Mouse (Mus musculus) lung, adult 2 months (tissue): ENCODE results near the gene Meioc. TPM values are rescaled to one million over a fixed set of nuclear protein-coding genes. Genes with fewer than 3 reads are reported as not detected.
A peak's percentile ranks its signal among the peaks of the same experiment; 100 is the strongest.
"Not testable (repeated sequence)": the region's sequence is repeated elsewhere in the genome, so short reads cannot be mapped to it uniquely, and the experiment has no call there.

ENCODE experiments used
- DNase-seq: peaks from one replicate; pipeline ENCODE4 v3.0.0; 2022
- H3K4me1 ChIP-seq: fragments of 200-500 bp; 2 replicates; pipeline ENCODE4 v1.6.1; 2011; ENCODE audit warnings: low read length; ENCODE audit not compliant: control insufficient read depth, insufficient read depth
- H3K4me3 ChIP-seq: fragments of 200-500 bp; replicated peaks from 2 replicates; pipeline ENCODE3; 2011; ENCODE audit warnings: low read depth, mild to moderate bottlenecking, control low read depth, low read length; ENCODE audit errors: extremely low read depth
- CTCF ChIP-seq: fragments of 200-500 bp; IDR thresholded peaks from 2 replicates; pipeline ENCODE4 v1.5.1; 2011; ENCODE audit warnings: mild to moderate bottlenecking, low read length, control low read depth; ENCODE audit not compliant: insufficient read depth
- POLR2A ChIP-seq: fragments of 200-500 bp; IDR thresholded peaks from 2 replicates; pipeline ENCODE4 v1.6.1; 2011; ENCODE audit warnings: low read depth, mild to moderate bottlenecking, control low read depth, low read length, borderline replicate concordance; ENCODE audit errors: extremely low read depth
- WGBS: fragments of 180-500 bp; shearing (Covaris S2); methylation state at CpG from one replicate; pipeline ENCODE4 v1.1.7; 2018; 5-methylcytosine and 5-hydroxymethylcytosine counted together
- polyA plus RNA-seq: library from polyadenylated mRNA; depleted of rRNA; stranded (reverse); fragments of >200 nt; gene quantifications from 2 replicates; pipeline ENCODE4 v1.2.3, GENCODE M21; 2012

Gene Meioc
- polyA plus RNA-seq, 1 experiment = not detected

DNA sequence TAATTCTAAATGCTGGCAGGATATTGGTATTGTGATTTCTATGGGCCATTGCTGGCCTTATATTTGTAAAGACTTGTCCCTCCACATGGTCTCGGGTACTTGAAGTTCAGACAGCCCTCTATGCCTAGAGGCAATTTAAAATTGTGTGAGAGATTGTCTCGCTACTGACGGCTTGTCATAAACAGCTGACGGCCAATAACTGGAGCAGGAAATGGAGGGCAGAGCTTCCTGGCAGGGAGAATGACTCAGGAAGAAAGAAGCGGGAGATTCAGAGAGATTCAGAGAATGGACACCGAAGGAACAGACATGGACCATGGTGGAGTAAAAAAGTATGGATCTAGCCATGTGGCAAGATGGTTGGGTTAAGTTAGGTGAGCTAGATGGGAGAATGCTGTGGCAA lies 6.6 kb upstream of the Meioc start:
- Histone ChIP-seq H3K4me3 (no peak overlapping the region), H3K4me1 (no peaks in the 10 kb centered on the region; the same call in 1 of the 2 replicates)
- DNase-seq = no peak
- WGBS = 23% methylated on average over 6 of the region's 6 CpGs
- TF ChIP-seq CTCF = no peak
- no peak for TF ChIP-seq POLR2A

DNA sequence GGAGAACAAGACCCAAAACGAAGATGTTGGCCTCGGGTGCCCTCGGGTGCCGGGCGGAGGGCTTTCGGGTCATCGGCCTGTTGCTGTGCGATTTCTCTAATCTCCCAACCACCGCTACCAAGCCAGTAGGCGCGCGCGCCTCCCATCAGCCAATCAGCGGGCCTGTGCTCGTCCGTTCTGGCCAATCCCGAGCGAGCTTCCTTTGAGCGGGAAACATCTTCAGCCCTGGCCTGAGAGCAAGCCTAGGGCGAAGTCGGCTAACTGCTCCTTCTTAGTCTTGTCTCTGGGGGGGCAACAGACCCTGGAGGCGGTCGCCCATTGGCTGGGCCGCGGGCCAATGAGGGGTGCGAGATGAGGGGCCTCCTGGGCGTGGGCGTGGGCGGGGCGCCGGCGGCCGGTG lies 1.6 kb downstream of the Meioc start:
- Histone ChIP-seq H3K4me3 (no peak overlapping the region), H3K4me1 (no peaks in the 10 kb centered on the region)
- WGBS = 50% methylated on average over 31 of the region's 33 CpGs
- DNase-seq = no peak
- TF ChIP-seq CTCF (no peak), POLR2A (no peak)

DNA sequence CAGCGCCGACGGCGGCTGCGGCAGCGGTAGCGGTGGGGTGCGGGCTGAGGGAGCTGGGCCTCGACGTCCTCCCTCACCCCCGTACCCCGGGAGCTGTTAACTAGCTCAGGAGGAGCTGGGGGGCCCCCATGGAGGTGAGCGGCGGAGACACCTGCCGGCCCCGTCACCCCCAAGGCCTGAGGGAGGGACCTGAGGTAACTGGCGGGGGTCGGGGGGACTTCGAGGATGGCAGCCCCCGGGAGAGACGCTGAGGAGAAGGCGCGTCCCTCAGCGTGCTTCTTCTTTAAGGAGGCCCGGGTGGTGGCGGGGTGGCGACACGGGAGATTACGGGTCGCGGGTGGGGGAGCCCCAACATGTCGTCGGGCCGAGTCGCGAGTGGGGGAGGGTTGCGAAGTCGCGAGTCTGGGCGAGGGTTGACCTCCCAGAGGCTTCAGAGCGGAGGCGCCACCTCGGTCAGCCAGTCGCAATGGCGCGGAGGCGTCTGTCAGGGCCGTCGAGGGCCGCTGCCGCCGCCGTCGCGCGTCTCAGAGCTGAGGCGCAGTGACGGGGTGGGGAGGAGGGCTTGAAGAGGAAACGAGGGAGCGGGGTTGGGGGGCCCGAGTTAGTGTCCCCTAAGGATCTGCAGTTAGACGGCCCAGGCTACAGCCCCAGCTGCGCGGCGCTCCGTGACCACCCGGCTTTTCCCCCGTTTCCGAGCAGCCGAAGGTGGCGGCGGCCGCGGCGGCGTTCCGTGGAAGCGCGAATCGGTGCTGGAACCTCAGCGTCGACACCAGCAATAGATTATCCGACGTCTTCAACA lies 2.3 kb downstream of the Meioc start:
- H3K4me3 ChIP-seq = no peak overlapping the region
- TF ChIP-seq POLR2A = no peak
- no peak for TF ChIP-seq CTCF
- 47% methylated on average over 84 of the region's 84 CpGs for WGBS
- DNase-seq = no peak
- no peaks in the 10 kb centered on the region for H3K4me1 ChIP-seq

DNA sequence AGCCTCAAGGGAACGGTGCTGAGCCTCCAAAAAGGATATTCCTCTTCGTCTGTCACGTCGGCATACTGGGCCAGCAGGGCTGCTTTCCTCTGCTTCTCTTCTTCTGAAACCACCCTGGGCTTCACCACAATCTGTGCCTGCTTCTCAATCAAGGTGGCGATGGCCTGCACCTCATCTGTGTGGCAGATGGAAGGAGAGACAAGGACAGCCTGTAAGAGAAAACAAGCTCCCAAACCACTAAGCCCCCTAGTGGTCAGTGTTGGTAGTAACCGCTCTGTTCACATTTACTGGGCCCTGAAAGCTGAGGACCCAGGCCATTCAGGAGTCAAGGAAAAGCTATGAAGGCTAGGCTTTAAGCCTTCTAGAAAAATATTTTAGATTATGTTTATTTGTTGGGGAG lies 26.6 kb downstream of the Meioc start:
- TF ChIP-seq POLR2A (no peak), CTCF (peak; percentile 52)
- 69% methylated on average over 6 of the region's 6 CpGs for WGBS
- Histone ChIP-seq H3K4me3 (no peak overlapping the region), H3K4me1 (no peaks in the 10 kb centered on the region)
- peak; percentile 46 for DNase-seq

DNA sequence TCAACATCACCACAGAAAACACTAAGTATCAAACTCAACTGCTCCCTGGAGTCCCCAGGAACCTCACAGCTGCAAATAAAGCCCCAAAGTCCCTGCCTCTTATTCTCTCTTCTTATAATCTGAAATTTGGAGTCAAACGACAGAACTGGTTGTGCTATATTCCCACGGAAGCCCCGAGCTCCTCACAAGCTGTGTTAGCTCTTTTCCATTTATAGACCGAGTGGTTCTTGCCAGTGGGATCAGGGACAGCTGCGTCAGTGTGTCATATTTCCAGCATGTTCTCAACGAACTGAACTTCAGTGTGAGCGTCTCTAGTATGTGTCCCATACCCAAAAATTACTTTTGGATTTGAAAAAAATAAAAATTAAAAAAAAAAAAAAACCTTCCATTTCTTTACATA lies 31.8 kb downstream of the Meioc start:
- Histone ChIP-seq H3K4me1 (peaks cover 6% of the 10 kb centered on the region; the same call in 1 of the 2 replicates), H3K4me3 (no peak overlapping the region)
- TF ChIP-seq CTCF (no peak), POLR2A (no peak)
- WGBS = 86% methylated on average over 7 of the region's 7 CpGs
- DNase-seq = no peak

DNA sequence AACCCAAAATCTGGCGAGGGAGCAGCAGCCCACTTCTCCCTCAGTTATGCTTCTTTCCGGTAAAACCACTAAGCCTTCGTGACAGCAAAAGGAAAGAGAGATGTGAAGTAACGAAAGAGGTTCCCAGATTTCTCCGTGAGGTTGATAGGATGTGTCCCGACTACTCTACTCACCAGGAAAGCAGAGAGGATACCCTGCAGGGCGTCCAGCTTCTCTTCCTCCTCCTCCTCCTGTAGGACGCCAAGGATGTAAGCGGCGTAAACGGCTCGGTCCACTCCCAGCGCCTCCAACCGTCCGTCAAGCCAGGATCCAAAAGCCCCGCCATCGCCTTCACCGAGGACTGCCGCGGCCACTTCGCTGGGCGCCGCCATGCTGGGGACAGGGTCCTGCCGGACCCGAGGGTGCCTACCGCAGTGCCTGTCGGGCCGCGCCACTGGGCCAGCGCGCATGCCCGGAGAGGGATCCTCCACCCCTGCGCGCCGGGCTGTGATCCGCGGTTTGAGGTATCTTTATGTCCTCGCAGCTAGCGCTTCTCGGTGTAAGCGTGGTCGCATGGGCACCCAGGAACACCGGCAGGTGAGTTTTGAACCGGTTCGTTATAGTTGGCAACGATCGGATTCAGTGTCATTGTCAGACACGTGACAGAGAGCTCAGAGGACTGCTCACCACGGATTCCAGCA lies 34.0 kb downstream of the Meioc start, which contains the start of gene Ccdc43:
TSS of gene Ccdc43 (minus strand) at position 445 of the 680 bp plus-strand sequence.
- DNase-seq = peak; percentile 87
- under 1% methylated on average over 49 of the region's 49 CpGs for WGBS

DNA sequence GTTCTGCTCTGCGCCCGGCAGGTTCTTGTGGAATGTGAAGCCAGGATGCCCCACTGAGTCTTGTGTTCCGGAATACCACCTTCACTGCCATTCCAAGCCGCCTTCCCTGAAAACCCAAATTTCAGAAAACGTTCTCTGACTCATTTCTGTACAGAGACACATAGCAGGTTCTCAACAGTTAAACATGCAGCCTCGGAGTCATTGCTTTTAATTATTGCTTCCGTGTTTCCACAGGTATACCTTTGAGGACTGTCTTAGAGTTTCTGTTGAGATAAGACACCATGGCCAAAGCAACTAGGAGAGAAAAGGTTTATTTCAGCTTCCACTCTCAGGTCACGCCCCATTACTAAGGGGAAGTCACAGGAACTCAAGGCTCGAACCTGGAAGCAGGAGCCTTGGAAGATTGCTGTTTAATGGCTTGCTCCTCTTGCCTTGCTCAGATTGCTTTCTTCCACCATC lies 34.5 kb downstream of the Meioc start:
- no peak for DNase-seq
- TF ChIP-seq CTCF (no peak), POLR2A (no peak)
- 9% methylated on average over 9 of the region's 9 CpGs for WGBS

More for the DNA sequence above, 34.0 kb downstream of the Meioc start, which contains the start of gene Ccdc43:
- peaks cover 6% of the 10 kb centered on the region; the same call in 1 of the 2 replicates for H3K4me1 ChIP-seq
- no peak for TF ChIP-seq CTCF
- peak; percentile 77 for TF ChIP-seq POLR2A
- H3K4me3 ChIP-seq = peak within 1 kb of the TSS; percentile 99

DNA sequence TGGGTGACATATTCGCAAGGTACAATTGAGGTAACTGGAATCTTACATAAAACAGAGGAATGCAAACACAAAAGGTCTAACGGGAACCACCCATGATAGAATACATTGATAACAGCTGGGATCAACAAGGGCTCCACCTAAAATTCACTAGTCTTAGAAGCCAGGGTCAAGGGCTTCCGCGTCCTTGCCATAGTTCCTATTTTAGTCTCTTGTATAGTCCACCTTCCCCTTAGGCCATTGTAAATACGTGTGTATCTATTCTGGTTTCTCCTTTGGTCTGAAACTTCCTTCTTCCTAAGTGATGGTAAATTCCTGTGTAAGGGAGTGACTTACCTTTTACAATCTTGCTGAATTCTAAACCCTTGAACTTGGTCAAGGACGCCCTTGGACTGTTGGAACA lies 38.7 kb downstream of the Meioc start:
- DNase-seq, H3K4me3 ChIP-seq, H3K4me1 ChIP-seq: not testable (repeated sequence)
- 86% methylated on average over 6 of the region's 6 CpGs for WGBS

More for the DNA sequence above, 34.5 kb downstream of the Meioc start:
- Histone ChIP-seq H3K4me3 (peak overlapping the region; percentile 99), H3K4me1 (peaks cover 6% of the 10 kb centered on the region; the same call in 1 of the 2 replicates)

DNA sequence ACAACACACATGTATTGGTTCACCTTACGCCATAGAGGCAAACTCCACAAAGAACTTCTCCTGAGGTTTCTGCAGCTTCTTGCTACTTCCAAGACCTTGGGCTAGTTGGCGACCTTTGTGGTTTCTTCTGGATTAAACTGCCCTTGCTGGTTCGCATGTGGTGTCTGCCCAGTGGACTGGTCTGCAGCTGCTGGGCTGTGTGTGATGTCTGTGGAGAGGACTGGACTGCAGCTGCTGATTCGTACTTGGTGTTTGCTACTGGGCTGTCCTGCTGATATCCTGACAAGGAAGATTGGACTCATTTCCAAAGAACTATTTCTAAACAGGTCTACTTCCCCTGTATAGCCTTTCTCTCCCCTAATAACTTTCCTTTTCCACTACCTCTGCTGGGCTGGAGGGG lies 48.9 kb downstream of the Meioc start:
- TF ChIP-seq POLR2A = no peak
- 83% methylated on average over 4 of the region's 4 CpGs for WGBS
- DNase-seq = no peak
- Histone ChIP-seq H3K4me1 (no peaks in the 10 kb centered on the region), H3K4me3 (no peak overlapping the region)
